Mouse (Mus musculus) embryonic facial prominence, embryonic 13.5 days (tissue): ENCODE results near the gene Kalrn. TPM values are rescaled to one million over a fixed set of nuclear protein-coding genes. Genes with fewer than 3 reads are reported as not detected.

Source experiments
- ATAC-seq: fragments of 200-750 bp; cut with Nextera tagmentation; 2 replicates; pipeline ENCODE4 v1.8.0; 2017; ENCODE audit warnings: low read depth; ENCODE audit not compliant: insufficient number of reproducible peaks, insufficient read depth, low FRiP score, low TSS enrichment
- H3K27ac ChIP-seq: fragments of 300-500 bp; sonication (generic); 2 replicates; pipeline ENCODE4 v1.5.1; 2015; ENCODE audit warnings: moderate library complexity, mild to moderate bottlenecking, inconsistent platforms
- H3K27me3 ChIP-seq: fragments of 300-500 bp; sonication (generic); 2 replicates; pipeline ENCODE4 v1.6.1; 2015; ENCODE audit warnings: mild to moderate bottlenecking, inconsistent platforms
- H3K36me3 ChIP-seq: fragments of 300-500 bp; sonication (generic); 2 replicates; pipeline ENCODE4 v1.6.1; 2015; ENCODE audit warnings: mild to moderate bottlenecking, inconsistent platforms
- H3K4me1 ChIP-seq: fragments of 300-500 bp; sonication (generic); 2 replicates; pipeline ENCODE4 v1.6.1; 2015; ENCODE audit warnings: inconsistent platforms
- H3K4me2 ChIP-seq: fragments of 300-500 bp; sonication (generic); 2 replicates; pipeline ENCODE4 v1.6.1; 2015; ENCODE audit warnings: moderate library complexity, mild to moderate bottlenecking, inconsistent platforms
- H3K4me3 ChIP-seq: fragments of 300-500 bp; sonication (generic); 2 replicates; pipeline ENCODE4 v1.5.1; 2015; ENCODE audit warnings: mild to moderate bottlenecking, inconsistent platforms
- H3K9ac ChIP-seq: fragments of 300-500 bp; sonication (generic); 2 replicates; pipeline ENCODE4 v1.6.1; 2015; ENCODE audit warnings: mild to moderate bottlenecking, inconsistent platforms
- H3K9me3 ChIP-seq: fragments of 300-500 bp; sonication (generic); 2 replicates; pipeline ENCODE4 v1.6.1; 2016; ENCODE audit warnings: inconsistent platforms
- WGBS: fragments of 180-500 bp; shearing (Covaris S2); methylation state at CpG from one replicate; pipeline ENCODE4 v1.1.7; 2015; ENCODE audit warnings: mixed read lengths; 5-methylcytosine and 5-hydroxymethylcytosine counted together
- polyA plus RNA-seq: library from polyadenylated mRNA; unstranded; fragments of >200 nt; fragmentation: Nextera tagmentation; extraction: Ambion mirVana; gene quantifications from 2 replicates; pipeline ENCODE4 v1.2.1, GENCODE M21; 2015

The Kalrn gene
- polyA plus RNA-seq, 1 experiment from 2014 or later: 18.3 TPM

- Histone ChIP-seq H3K9ac (no peak overlapping the region), H3K9me3 (no peaks in the 10 kb centered on the region), H3K4me3 (no peak overlapping the region), H3K36me3 (no peaks in the 10 kb centered on the region), H3K27ac (no peak overlapping the region), H3K4me1 (peaks cover 54% of the 10 kb centered on the region), H3K4me2 (no peak overlapping the region), H3K27me3 (no peaks in the 10 kb centered on the region)
- no peak for ATAC-seq
- 83% methylated on average over 1 of the region's 1 CpGs for WGBS
Measured at GRCm38 (mm10) chr16:34552731-34553130, 20.6 kb downstream of the Kalrn start.

GRCm38 (mm10) chr16:34549470-34549999, 23.8 kb downstream of the Kalrn start:
- Histone ChIP-seq H3K27me3 (no peaks in the 10 kb centered on the region), H3K36me3 (no peaks in the 10 kb centered on the region), H3K9ac (no peak overlapping the region), H3K9me3 (no peaks in the 10 kb centered on the region), H3K27ac (no peak overlapping the region), H3K4me2 (no peak overlapping the region), H3K4me1 (peaks cover 49% of the 10 kb centered on the region), H3K4me3 (no peak overlapping the region)
- ATAC-seq: no peak
- WGBS: 69% methylated on average over 5 of the region's 5 CpGs

- Histone ChIP-seq H3K9ac (no peak overlapping the region), H3K36me3 (0 out of 2 replicates have a peak, but pooled peaks cover 5% of the 10 kb centered on the region), H3K4me2 (no peak overlapping the region), H3K4me1 (peaks cover 32% of the 10 kb centered on the region), H3K4me3 (no peak overlapping the region), H3K27me3 (no peaks in the 10 kb centered on the region), H3K9me3 (no peaks in the 10 kb centered on the region), H3K27ac (no peak overlapping the region)
- WGBS: 77% methylated on average over 6 of the region's 6 CpGs
- ATAC-seq: no peak
Measured at GRCm38 (mm10) chr16:34546805-34547509, 26.4 kb downstream of the Kalrn start.

GRCm38 (mm10) chr16:34543754-34544153, 29.6 kb downstream of the Kalrn start:
- Histone ChIP-seq H3K9ac (no peak overlapping the region), H3K9me3 (no peaks in the 10 kb centered on the region), H3K4me1 (peaks cover 11% of the 10 kb centered on the region), H3K4me2 (no peak overlapping the region), H3K4me3 (no peak overlapping the region), H3K27ac (no peak overlapping the region), H3K36me3 (0 out of 2 replicates have a peak, but pooled peaks cover 5% of the 10 kb centered on the region), H3K27me3 (no peaks in the 10 kb centered on the region)
- no peak for ATAC-seq
- WGBS: 67% methylated on average over 4 of the region's 4 CpGs

GRCm38 (mm10) chr16:34542341-34542740, 31.0 kb downstream of the Kalrn start:
- no peak overlapping the region for H3K9ac ChIP-seq
- no peak for ATAC-seq
- H3K4me2 ChIP-seq: no peak overlapping the region
- H3K27me3 ChIP-seq: no peaks in the 10 kb centered on the region
- H3K36me3 ChIP-seq: 0 out of 2 replicates have a peak, but pooled peaks cover 5% of the 10 kb centered on the region
- H3K4me1 ChIP-seq: peaks cover 11% of the 10 kb centered on the region
- 94% methylated on average over 2 of the region's 2 CpGs for WGBS
- H3K27ac ChIP-seq: no peak overlapping the region
- H3K4me3 ChIP-seq: no peak overlapping the region
- no peaks in the 10 kb centered on the region for H3K9me3 ChIP-seq

GRCm38 (mm10) chr16:34538679-34539185, 34.6 kb downstream of the Kalrn start:
- no peaks in the 10 kb centered on the region for H3K9me3 ChIP-seq
- no peak overlapping the region for H3K4me2 ChIP-seq
- WGBS: 43% methylated on average over 5 of the region's 5 CpGs
- H3K36me3 ChIP-seq: no peaks in the 10 kb centered on the region
- peaks cover 29% of the 10 kb centered on the region for H3K4me1 ChIP-seq
- no peak overlapping the region for H3K4me3 ChIP-seq
- H3K27me3 ChIP-seq: no peaks in the 10 kb centered on the region
- H3K9ac ChIP-seq: no peak overlapping the region
- no peak for ATAC-seq
- H3K27ac ChIP-seq: no peak overlapping the region

GRCm38 (mm10) chr16:34536300-34536699, 37.0 kb downstream of the Kalrn start:
- 79% methylated on average over 6 of the region's 6 CpGs for WGBS
- no peaks in the 10 kb centered on the region for H3K27me3 ChIP-seq
- no peak overlapping the region for H3K27ac ChIP-seq
- no peak overlapping the region for H3K4me2 ChIP-seq
- H3K4me3 ChIP-seq: no peak overlapping the region
- no peak overlapping the region for H3K9ac ChIP-seq
- H3K36me3 ChIP-seq: no peaks in the 10 kb centered on the region
- peaks cover 30% of the 10 kb centered on the region for H3K4me1 ChIP-seq
- H3K9me3 ChIP-seq: no peaks in the 10 kb centered on the region
- no peak for ATAC-seq

- H3K4me1 ChIP-seq: peaks cover 30% of the 10 kb centered on the region
- no peak overlapping the region for H3K4me2 ChIP-seq
- H3K36me3 ChIP-seq: no peaks in the 10 kb centered on the region
- no peaks in the 10 kb centered on the region for H3K27me3 ChIP-seq
- no peaks in the 10 kb centered on the region for H3K9me3 ChIP-seq
- H3K9ac ChIP-seq: no peak overlapping the region
- H3K27ac ChIP-seq: no peak overlapping the region
- 24% methylated on average over 7 of the region's 7 CpGs for WGBS
- no peak for ATAC-seq
- H3K4me3 ChIP-seq: no peak overlapping the region
Measured at GRCm38 (mm10) chr16:34535135-34535534, 38.2 kb downstream of the Kalrn start.

- no peak overlapping the region for H3K9ac ChIP-seq
- H3K4me1 ChIP-seq: peaks cover 33% of the 10 kb centered on the region
- H3K27ac ChIP-seq: no peak overlapping the region
- H3K36me3 ChIP-seq: no peaks in the 10 kb centered on the region
- ATAC-seq: no peak
- H3K9me3 ChIP-seq: no peaks in the 10 kb centered on the region
- no peak overlapping the region for H3K4me3 ChIP-seq
- WGBS: 8% methylated on average over 1 of the region's 1 CpGs
- H3K4me2 ChIP-seq: no peak overlapping the region
- no peaks in the 10 kb centered on the region for H3K27me3 ChIP-seq
Measured at GRCm38 (mm10) chr16:34531506-34531905, 41.8 kb downstream of the Kalrn start.

- Histone ChIP-seq H3K9me3 (no peaks in the 10 kb centered on the region), H3K4me1 (peaks cover 32% of the 10 kb centered on the region)
- WGBS: 83% methylated on average over 5 of the region's 5 CpGs
Measured at GRCm38 (mm10) chr16:34530029-34530428, 43.3 kb downstream of the Kalrn start.

GRCm38 (mm10) chr16:34528234-34528983, 44.9 kb downstream of the Kalrn start:
- H3K27ac ChIP-seq: no peak overlapping the region
- H3K9me3 ChIP-seq: no peaks in the 10 kb centered on the region
- peaks cover 26% of the 10 kb centered on the region for H3K4me1 ChIP-seq
- H3K4me3 ChIP-seq: no peak overlapping the region
- no peak overlapping the region for H3K4me2 ChIP-seq
- 59% methylated on average over 5 of the region's 5 CpGs for WGBS
- no peaks in the 10 kb centered on the region for H3K36me3 ChIP-seq
- ATAC-seq: no peak
- no peak overlapping the region for H3K9ac ChIP-seq
- H3K27me3 ChIP-seq: no peaks in the 10 kb centered on the region

More at GRCm38 (mm10) chr16:34530029-34530428, 43.3 kb downstream of the Kalrn start:
- no peak overlapping the region for H3K9ac ChIP-seq
- H3K27me3 ChIP-seq: no peaks in the 10 kb centered on the region
- no peak overlapping the region for H3K4me2 ChIP-seq
- no peak for ATAC-seq
- no peak overlapping the region for H3K27ac ChIP-seq
- H3K4me3 ChIP-seq: no peak overlapping the region
- no peaks in the 10 kb centered on the region for H3K36me3 ChIP-seq
